Mouse (Mus musculus): ENCODE data around the gene Zcchc10. TPM values are rescaled to one million over a fixed set of nuclear protein-coding genes. Genes with fewer than 3 reads are reported as not detected.
"Not testable (repeated sequence)": the region's sequence is repeated elsewhere in the genome, so short reads cannot be mapped to it uniquely, and the experiment has no call there.

The Zcchc10 gene
- polyA plus RNA-seq, 1 experiment from 2014 or later: 23.5 TPM

- H3K36me3 ChIP-seq; H3K4me1 ChIP-seq; H3K27ac ChIP-seq; H3K9ac ChIP-seq; ATAC-seq (ENCODE audit: insufficient number of reproducible peaks, insufficient read depth, low FRiP score, low TSS enrichment, low read depth); H3K9me3 ChIP-seq; H3K27me3 ChIP-seq; H3K4me2 ChIP-seq; H3K4me3 ChIP-seq: not testable (repeated sequence)
- 94% methylated on average over 13 of the region's 13 CpGs for WGBS
Measured at GRCm38 (mm10) chr11:53319867-53320266, 4.6 kb upstream of the Zcchc10 start.

DNA sequence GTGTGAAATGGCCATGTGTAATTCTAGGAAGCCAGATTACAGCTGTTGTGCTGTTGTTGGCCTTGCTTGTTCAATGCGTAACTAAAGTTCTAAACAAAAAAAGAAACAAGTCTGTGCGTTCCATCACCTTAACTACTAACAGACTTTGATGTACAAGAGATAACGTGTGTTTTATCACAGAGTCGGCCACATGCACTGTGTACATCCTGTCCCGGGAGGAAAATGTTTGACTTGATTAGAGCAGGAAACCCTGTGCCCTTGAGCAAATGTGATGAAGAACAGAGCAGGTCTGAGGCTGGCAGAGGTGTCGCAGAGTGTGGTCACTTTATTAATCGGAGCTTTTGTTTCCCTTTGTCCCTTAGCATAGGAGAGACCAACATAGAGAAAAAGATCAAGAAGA is 5.8 kb downstream of the Zcchc10 start:
- H3K9ac ChIP-seq: no peak overlapping the region
- H3K4me2 ChIP-seq: no peak overlapping the region
- 76% methylated on average over 7 of the region's 7 CpGs for WGBS
- H3K27ac ChIP-seq: no peak overlapping the region
- peaks cover 59% of the 10 kb centered on the region for H3K36me3 ChIP-seq
- no peaks in the 10 kb centered on the region for H3K9me3 ChIP-seq
- H3K4me3 ChIP-seq: no peak overlapping the region
- ATAC-seq (ENCODE audit: insufficient number of reproducible peaks, insufficient read depth, low FRiP score, low TSS enrichment, low read depth): no peak
- peaks cover 4% of the 10 kb centered on the region for H3K4me1 ChIP-seq
- no peaks in the 10 kb centered on the region for H3K27me3 ChIP-seq

- WGBS: 94% methylated on average over 6 of the region's 6 CpGs
- H3K4me2 ChIP-seq: no peak overlapping the region
- no peaks in the 10 kb centered on the region for H3K4me1 ChIP-seq
- peaks cover 59% of the 10 kb centered on the region for H3K36me3 ChIP-seq
- H3K9me3 ChIP-seq: no peaks in the 10 kb centered on the region
- H3K9ac ChIP-seq: no peak overlapping the region
- H3K27me3 ChIP-seq: no peaks in the 10 kb centered on the region
- no peak overlapping the region for H3K4me3 ChIP-seq
- ATAC-seq (ENCODE audit: insufficient number of reproducible peaks, insufficient read depth, low FRiP score, low TSS enrichment, low read depth): no peak
- H3K27ac ChIP-seq: no peak overlapping the region
Measured at GRCm38 (mm10) chr11:53331121-53331520, 6.6 kb downstream of the Zcchc10 start.

DNA sequence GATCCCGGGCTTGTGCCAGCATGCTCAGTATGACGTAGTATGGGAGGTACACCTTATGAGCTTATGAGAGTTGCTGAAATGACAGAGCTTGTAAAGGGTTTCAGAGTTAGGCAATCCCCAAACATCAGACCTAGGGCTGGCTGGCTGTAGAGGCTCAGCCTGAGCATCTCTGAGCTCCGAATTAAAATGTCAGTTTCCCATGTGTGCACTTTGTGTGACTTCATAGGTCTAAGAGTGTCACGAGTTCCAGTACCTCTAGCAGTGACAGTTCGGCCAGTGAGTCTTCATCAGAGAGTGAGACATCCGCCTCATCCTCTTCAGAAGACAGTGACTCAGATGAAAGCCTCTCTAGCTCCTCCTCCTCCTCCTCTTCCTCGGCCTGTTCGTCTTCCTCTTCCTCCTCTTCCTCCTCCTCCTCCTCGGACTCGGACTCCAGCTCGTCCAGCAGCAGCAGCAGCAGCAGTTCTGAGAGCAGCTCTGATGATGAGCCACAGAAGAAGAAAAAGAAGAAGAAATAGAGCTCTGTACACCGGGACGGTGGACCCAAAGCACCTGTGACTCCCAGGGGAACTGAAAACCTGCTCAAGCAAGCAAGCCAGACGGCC is 7.7 kb downstream of the Zcchc10 start:
- peaks cover 56% of the 10 kb centered on the region for H3K36me3 ChIP-seq
- no peaks in the 10 kb centered on the region for H3K9me3 ChIP-seq
- H3K4me3 ChIP-seq: no peak overlapping the region
- H3K4me2 ChIP-seq: no peak overlapping the region
- no peaks in the 10 kb centered on the region for H3K4me1 ChIP-seq
- H3K27ac ChIP-seq: no peak overlapping the region
- 85% methylated on average over 14 of the region's 14 CpGs for WGBS
- ATAC-seq (ENCODE audit: insufficient number of reproducible peaks, insufficient read depth, low FRiP score, low TSS enrichment, low read depth): no peak
- no peaks in the 10 kb centered on the region for H3K27me3 ChIP-seq
- no peak overlapping the region for H3K9ac ChIP-seq

DNA sequence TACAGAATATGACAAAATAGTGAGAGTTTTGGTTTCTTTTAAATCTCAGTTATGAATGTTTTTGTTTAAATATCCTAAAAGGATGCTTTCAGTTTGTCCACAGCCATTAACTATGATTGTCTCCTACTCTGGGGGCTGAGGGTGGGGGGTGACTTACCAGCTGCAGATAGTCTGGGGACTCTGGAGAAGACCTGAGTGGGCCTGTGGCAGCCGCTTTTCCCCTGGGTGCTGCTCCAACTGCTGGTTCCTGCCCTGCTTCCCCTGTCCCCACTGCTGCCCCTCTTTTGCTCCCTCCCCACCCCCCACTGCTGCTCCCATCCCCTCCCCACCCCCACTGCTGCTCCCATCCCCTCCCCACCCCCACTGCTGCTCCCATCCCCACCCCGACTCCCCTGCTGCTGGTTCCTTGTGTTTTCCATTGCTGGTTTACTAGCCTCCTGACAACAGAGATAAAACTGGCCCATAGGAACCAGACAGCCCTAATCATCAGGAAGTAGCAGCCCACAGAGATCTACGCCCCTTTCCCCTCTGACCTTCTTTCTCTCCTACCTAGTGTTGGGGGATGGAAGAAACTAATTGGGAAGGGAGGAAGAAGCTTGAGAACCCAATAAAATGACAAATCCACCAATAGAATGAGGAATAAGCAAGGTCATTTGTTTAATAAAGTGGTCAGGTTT is 11.2 kb downstream of the Zcchc10 start:
- no peaks in the 10 kb centered on the region for H3K4me1 ChIP-seq
- H3K4me2 ChIP-seq: no peak overlapping the region
- H3K9ac ChIP-seq: no peak overlapping the region
- no peaks in the 10 kb centered on the region for H3K27me3 ChIP-seq
- no peak overlapping the region for H3K4me3 ChIP-seq
- H3K36me3 ChIP-seq: peaks cover 30% of the 10 kb centered on the region
- ATAC-seq (ENCODE audit: insufficient number of reproducible peaks, insufficient read depth, low FRiP score, low TSS enrichment, low read depth): no peak
- H3K27ac ChIP-seq: no peak overlapping the region
- 46% methylated on average over 3 of the region's 3 CpGs for WGBS
- no peaks in the 10 kb centered on the region for H3K9me3 ChIP-seq

DNA sequence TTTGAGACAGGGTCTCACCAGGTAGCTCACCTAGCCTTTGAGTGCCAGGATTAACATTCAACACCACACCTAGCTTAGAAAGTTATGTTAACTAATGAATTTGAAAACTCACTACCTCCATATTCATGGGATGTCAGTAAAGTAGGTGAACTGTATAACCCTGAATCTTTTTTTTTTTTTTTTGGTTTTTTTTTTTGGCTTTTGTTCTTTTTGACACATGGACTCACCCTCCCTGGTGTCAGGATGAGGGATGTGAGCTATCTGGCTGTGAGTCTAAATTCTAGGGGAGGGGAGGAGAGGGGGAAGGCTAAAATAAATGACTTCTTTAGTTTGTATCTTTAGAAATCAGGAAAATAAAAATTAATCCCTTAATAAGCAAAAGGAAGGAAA is 11.7 kb downstream of the Zcchc10 start:
- Histone ChIP-seq H3K36me3 (peaks cover 25% of the 10 kb centered on the region), H3K9me3 (no peaks in the 10 kb centered on the region), H3K4me1 (no peaks in the 10 kb centered on the region), H3K4me3 (no peak overlapping the region), H3K9ac (no peak overlapping the region), H3K27ac (no peak overlapping the region), H3K27me3 (no peaks in the 10 kb centered on the region), H3K4me2 (no peak overlapping the region)
- no peak for ATAC-seq (ENCODE audit: insufficient number of reproducible peaks, insufficient read depth, low FRiP score, low TSS enrichment, low read depth)

DNA sequence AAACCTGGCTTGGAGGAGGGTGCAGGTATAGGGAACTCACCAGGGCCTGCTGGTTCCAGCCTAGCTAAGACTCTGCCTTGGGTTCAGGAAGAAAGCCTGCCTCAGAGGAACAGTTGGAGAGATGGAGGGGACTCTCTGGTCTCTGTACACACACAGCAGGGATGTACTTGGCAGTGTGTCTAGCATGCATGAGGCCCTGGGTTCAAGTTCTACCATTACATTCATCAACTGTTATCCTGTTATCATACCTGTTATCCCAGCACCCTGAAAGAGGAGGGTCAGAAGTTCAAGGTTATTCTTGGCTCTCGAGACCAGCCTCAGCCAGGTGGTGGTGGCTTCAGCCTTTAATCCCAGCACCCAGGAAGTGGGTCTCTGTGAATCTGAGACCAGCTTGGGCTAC is 12.4 kb downstream of the Zcchc10 start:
- Histone ChIP-seq H3K4me3 (no peak overlapping the region), H3K4me1 (no peaks in the 10 kb centered on the region), H3K9ac (no peak overlapping the region), H3K9me3 (no peaks in the 10 kb centered on the region), H3K27me3 (no peaks in the 10 kb centered on the region), H3K27ac (no peak overlapping the region), H3K36me3 (peaks cover 18% of the 10 kb centered on the region), H3K4me2 (no peak overlapping the region)
- 69% methylated on average over 1 of the region's 1 CpGs for WGBS
- no peak for ATAC-seq (ENCODE audit: insufficient number of reproducible peaks, insufficient read depth, low FRiP score, low TSS enrichment, low read depth)

DNA sequence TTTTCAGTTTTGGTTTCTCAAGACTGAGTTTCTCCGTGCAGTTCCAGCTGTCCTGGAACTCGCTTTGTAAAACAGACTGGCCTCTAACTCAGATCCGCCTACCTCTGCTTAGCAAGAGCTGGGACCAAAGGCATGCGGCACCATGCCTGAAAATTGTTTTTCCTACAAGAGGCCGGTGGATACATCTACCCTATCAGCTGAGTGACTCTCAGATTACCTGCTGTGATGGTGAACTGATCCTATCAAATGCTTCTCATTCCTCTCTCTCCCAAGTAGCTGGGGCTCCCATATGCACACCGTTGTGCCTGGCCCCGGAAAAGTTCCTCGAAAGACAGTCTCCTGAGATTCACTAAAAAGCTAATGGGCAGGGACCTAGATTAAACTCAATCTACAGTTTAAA is 13.2 kb downstream of the Zcchc10 start:
- no peaks in the 10 kb centered on the region for H3K27me3 ChIP-seq
- no peak overlapping the region for H3K27ac ChIP-seq
- 65% methylated on average over 8 of the region's 8 CpGs for WGBS
- H3K4me1 ChIP-seq: no peaks in the 10 kb centered on the region
- no peak overlapping the region for H3K4me2 ChIP-seq
- no peak overlapping the region for H3K9ac ChIP-seq
- H3K36me3 ChIP-seq: peaks cover 10% of the 10 kb centered on the region
- no peak for ATAC-seq (ENCODE audit: insufficient number of reproducible peaks, insufficient read depth, low FRiP score, low TSS enrichment, low read depth)
- H3K9me3 ChIP-seq: no peaks in the 10 kb centered on the region
- H3K4me3 ChIP-seq: no peak overlapping the region

DNA sequence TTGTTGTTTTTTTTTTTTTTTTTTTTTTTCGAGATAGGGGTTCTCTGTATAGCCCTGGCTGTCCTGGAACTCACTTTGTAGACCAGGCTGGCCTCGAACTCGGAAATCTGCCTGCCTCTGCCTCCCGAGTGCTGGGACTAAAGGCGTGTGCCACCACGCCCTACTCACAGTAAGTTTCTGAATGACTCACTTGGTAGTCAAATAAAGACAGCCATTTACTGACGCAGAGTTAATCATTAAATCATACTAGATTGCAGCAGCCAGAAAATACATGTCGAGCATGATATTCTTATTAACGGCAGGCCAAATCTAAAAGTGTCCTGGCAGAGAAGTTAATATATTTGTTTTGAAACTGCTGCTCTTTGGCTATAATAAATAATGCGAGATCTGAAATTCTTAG is 16.5 kb downstream of the Zcchc10 start:
- not testable (repeated sequence) for H3K9ac ChIP-seq; H3K4me1 ChIP-seq; H3K4me2 ChIP-seq; ATAC-seq (ENCODE audit: insufficient number of reproducible peaks, insufficient read depth, low FRiP score, low TSS enrichment, low read depth); H3K27me3 ChIP-seq; H3K36me3 ChIP-seq; H3K9me3 ChIP-seq; H3K27ac ChIP-seq; H3K4me3 ChIP-seq
- 93% methylated on average over 9 of the region's 10 CpGs for WGBS

- ATAC-seq (ENCODE audit: insufficient number of reproducible peaks, insufficient read depth, low FRiP score, low TSS enrichment, low read depth): no peak
- 61% methylated on average over 5 of the region's 5 CpGs for WGBS
- no peak overlapping the region for H3K4me2 ChIP-seq
- no peaks in the 10 kb centered on the region for H3K4me1 ChIP-seq
- H3K27ac ChIP-seq: no peak overlapping the region
- no peaks in the 10 kb centered on the region for H3K9me3 ChIP-seq
- no peak overlapping the region for H3K9ac ChIP-seq
- no peaks in the 10 kb centered on the region for H3K36me3 ChIP-seq
- H3K4me3 ChIP-seq: no peak overlapping the region
- H3K27me3 ChIP-seq: no peaks in the 10 kb centered on the region
Measured at GRCm38 (mm10) chr11:53342711-53343110, 18.2 kb downstream of the Zcchc10 start.

- no peaks in the 10 kb centered on the region for H3K36me3 ChIP-seq
- ATAC-seq (ENCODE audit: insufficient number of reproducible peaks, insufficient read depth, low FRiP score, low TSS enrichment, low read depth): no peak
- no peaks in the 10 kb centered on the region for H3K27me3 ChIP-seq
- H3K9ac ChIP-seq: no peak overlapping the region
- no peak overlapping the region for H3K4me3 ChIP-seq
- H3K4me2 ChIP-seq: no peak overlapping the region
- no peak overlapping the region for H3K27ac ChIP-seq
- H3K9me3 ChIP-seq: no peaks in the 10 kb centered on the region
- WGBS: 18% methylated on average over 5 of the region's 5 CpGs
- H3K4me1 ChIP-seq: no peaks in the 10 kb centered on the region
Measured at GRCm38 (mm10) chr11:53345328-53345727, 20.8 kb downstream of the Zcchc10 start.

DNA sequence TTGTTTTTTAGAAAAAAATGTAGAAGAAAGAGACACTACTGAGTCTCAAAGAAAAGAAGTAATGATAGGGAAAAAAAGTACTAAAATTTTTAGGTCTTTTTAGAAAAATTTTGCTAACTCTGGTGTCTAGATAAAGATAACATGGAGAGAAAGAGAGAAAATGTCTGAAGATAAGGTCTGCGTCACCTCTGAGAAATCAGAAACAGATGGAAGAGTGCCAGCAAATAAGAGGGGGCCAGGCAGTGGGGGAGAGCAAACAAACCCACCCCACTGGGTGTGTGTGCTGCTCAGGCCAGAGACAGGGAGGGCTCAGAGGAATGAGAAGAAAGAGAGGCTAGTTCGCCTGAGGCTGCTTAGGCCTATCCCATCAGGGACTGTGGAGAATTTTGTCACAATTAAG is 21.3 kb downstream of the Zcchc10 start:
- no peak overlapping the region for H3K27ac ChIP-seq
- H3K9me3 ChIP-seq: no peaks in the 10 kb centered on the region
- H3K27me3 ChIP-seq: no peaks in the 10 kb centered on the region
- H3K4me1 ChIP-seq: no peaks in the 10 kb centered on the region
- no peak for ATAC-seq (ENCODE audit: insufficient number of reproducible peaks, insufficient read depth, low FRiP score, low TSS enrichment, low read depth)
- H3K4me2 ChIP-seq: no peak overlapping the region
- H3K4me3 ChIP-seq: no peak overlapping the region
- no peak overlapping the region for H3K9ac ChIP-seq
- no peaks in the 10 kb centered on the region for H3K36me3 ChIP-seq
- WGBS: 16% methylated on average over 2 of the region's 2 CpGs

All from embryonic facial prominence, embryonic 13.5 days (tissue).